Mouse (Mus musculus) megakaryocyte, embryonic 14.5 days (primary cell): ENCODE results near the gene Mthfd1l.

Experiments
- FLI1 ChIP-seq: IDR thresholded peaks from 2 replicates; pipeline ENCODE4 v1.6.1; 2012; ENCODE audit warnings: low read length, inconsistent platforms, mixed read lengths
- GATA1 ChIP-seq: IDR thresholded peaks from 3 replicates; pipeline ENCODE4 v1.6.1; 2012; ENCODE audit warnings: mixed read lengths, low read length, inconsistent platforms, borderline replicate concordance

DNA sequence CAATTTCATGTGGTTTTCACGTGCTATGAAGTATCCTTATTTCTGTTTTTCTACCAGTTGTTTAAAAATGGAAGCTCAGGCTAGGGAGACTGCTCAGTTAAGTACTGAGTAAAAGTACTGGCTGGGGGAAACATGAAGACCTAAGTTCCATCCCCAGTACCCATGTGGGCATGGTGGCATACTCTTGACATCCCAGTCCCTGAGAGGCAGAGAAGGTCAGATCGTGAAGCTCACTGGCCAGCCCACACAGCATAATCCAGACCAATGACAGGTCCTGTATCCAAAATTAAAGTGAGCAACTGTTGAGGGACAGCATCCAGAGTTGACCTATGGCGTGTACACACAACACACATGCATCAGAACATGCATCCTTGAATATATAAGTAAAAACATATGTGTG, 1.5 kb downstream of the Mthfd1l start:
- TF ChIP-seq GATA1 (no peak), FLI1 (no peak)
